Mouse (Mus musculus): ENCODE results near the gene Olfr524.

Gene Olfr524

GRCm38 (mm10) chr7:140186646-140187620 is 18.8 kb downstream of the Olfr524 start:
- DNase-seq (ENCODE audit: low spot score in 2 of 2): peak in 1 of 2 experiments; percentile 12

GRCm38 (mm10) chr7:140184206-140184605 is 21.6 kb downstream of the Olfr524 start:
- DNase-seq (ENCODE audit: low spot score in 2 of 2): no peak

DNA sequence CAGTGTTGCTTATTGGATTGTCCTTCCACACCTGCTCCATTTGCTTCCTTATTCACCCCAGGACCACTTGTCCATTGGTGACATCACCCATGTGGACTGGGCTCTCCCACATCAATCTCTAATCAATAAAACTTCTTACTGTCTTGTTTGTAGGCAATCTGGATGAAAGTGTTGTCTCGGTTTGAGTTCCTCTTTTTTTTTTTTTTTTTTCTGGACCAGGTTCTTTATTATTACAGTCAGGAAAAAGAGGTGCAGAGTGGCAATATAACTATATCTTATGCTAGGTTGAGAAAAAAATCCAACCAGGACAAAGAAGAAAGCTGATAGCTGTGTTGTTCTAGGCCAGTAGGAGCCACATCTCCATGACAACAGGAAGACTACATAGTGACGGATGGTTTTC is 25.1 kb downstream of the Olfr524 start:
- DNase-seq (ENCODE audit: low spot score in 2 of 2): no peak

- no peak for DNase-seq (ENCODE audit: low spot score in 2 of 2)
Measured at GRCm38 (mm10) chr7:140179176-140179575, 26.6 kb downstream of the Olfr524 start.

DNA sequence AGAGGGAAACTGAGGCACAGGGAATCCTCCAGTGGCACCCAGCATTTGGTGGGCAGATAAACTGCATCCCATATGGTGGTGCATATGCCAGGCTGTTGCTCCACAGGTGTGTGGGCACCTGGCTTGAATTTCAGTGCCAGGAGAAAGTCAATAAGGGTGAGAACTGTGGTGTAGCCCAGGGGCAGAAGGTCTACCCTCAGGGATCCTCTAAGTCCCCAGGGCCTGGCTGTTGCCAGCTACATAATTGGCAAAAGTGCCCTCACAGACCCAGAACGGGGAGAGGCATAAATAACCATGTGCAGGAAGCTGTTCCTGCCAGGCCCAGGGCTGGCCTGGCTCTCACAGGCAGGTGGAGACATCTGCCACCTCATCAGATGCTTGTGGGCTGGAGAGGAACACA is 32.8 kb downstream of the Olfr524 start, which contains the start of gene Olfr523:
Olfr523 (plus strand) TSS at position 282 of the 400 bp plus-strand sequence.
- no peak for DNase-seq (ENCODE audit: low spot score in 2 of 2)

DNA sequence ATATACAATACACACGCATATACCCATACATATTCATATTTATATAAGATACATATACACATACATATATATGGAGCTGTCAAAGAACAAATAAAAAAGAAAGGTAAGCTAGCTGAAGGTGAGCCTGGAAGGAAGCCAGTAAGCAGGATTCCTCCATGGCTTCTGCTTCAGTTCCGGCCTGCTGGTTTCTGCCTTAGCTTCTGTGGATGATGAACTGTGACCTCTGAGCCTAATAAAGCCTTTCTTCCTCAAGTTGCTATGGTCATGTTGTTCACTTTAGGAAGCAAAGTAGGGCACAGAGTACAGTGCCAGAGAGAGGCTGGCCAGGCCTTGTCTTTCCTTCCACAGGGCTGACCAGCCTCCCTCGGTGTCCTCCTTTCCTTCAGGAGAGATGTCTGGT is 34.9 kb downstream of the Olfr524 start:
- DNase-seq (ENCODE audit: low spot score in 2 of 2): no peak

DNA sequence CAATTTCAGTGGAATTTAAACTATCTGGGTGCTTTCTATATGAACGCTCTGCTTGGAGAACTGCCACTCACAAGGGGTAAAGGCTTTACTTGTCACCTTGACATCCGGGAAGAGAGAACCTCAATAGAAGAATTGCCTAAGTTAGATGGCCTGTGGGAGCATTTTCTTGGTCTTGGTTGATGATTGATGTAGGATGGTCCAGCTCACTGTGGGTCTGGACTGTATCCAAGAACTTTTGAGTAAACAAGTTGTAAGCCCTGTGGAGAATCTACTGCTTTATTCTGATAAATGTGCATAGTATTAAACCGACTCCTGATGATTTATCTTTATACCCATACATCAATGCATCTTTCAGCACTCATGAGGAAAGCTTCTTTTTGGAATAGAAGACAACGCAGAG is 36.4 kb downstream of the Olfr524 start:
- no peak for DNase-seq (ENCODE audit: low spot score in 2 of 2)

- DNase-seq (ENCODE audit: low spot score in 2 of 2): no peak
Measured at GRCm38 (mm10) chr7:140167950-140168349, 37.8 kb downstream of the Olfr524 start.

- DNase-seq (ENCODE audit: low spot score in 2 of 2): no peak
Measured at GRCm38 (mm10) chr7:140164664-140165063, 41.1 kb downstream of the Olfr524 start, which contains the start of gene Olfr522. Olfr522 (minus strand) TSS chr7:140164764.

- DNase-seq (ENCODE audit: low spot score in 2 of 2): no peak
Measured at GRCm38 (mm10) chr7:140160363-140160762, 45.4 kb downstream of the Olfr524 start.

GRCm38 (mm10) chr7:140154218-140154927 is 51.4 kb downstream of the Olfr524 start, which contains the start of gene Sprn:
Sprn (minus strand) TSS chr7:140154877.
- DNase-seq (ENCODE audit: low spot score in 2 of 2): no peak

DNA sequence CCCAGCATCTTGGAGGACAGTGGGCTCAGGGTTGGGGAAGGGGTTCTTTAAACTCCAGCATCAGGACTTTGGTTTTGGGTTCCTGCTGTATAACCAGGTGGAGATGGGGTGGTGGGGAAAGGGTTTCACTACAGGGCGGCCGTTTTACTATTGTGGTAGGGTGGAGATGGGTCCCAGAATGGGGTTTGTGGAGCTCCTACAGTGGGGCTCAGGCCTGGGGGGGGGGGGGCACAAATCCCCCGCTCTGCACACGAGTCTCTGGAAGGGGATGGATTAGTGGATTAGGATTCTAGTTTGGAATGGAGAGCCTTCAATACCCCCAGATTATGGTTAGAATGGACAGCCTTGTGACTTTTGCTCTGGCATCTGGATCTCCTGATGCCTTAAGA is 51.9 kb downstream of the Olfr524 start:
- no peak for DNase-seq (ENCODE audit: low spot score in 2 of 2)

- no peak for DNase-seq (ENCODE audit: low spot score in 2 of 2)
Measured at GRCm38 (mm10) chr7:140153383-140153782, 52.4 kb downstream of the Olfr524 start.

All from urinary bladder, adult 18-20 months (tissue).